Mouse (Mus musculus) CH12.LX (cell line): ENCODE results near the gene Pax5. TPM values are rescaled to one million over a fixed set of nuclear protein-coding genes. Genes with fewer than 3 reads are reported as not detected.

Experiments
- DNase-seq: peaks from one replicate; pipeline ENCODE4 v3.0.0-alpha.2; 2013; ENCODE audit errors: extremely low read depth
- H3K27ac ChIP-seq: 2 replicates; pipeline ENCODE4 v1.5.1; 2012; ENCODE audit warnings: low read depth, mild to moderate bottlenecking, control low read depth, moderate library complexity; ENCODE audit not compliant: insufficient read depth
- H3K27me3 ChIP-seq: replicated peaks from 2 replicates; pipeline ENCODE3; 2012; ENCODE audit warnings: inconsistent platforms
- H3K36me3 ChIP-seq, 2 experiments: replicated peaks in 1 of 2; 2 replicates each; pipeline versions ENCODE3 to v1.6.1; 2012; ENCODE audit warnings: inconsistent platforms in 1 of 2, low read length in 1 of 2, mild to moderate bottlenecking in 1 of 2, mixed read lengths in 1 of 2, moderate library complexity in 1 of 2; ENCODE audit not compliant: control insufficient read depth in 1 of 2, insufficient read depth in 1 of 2
- H3K4me1 ChIP-seq, 2 experiments: 2 replicates each; pipeline ENCODE4 v1.6.1; 2012; ENCODE audit warnings: inconsistent platforms in 1 of 2, moderate library complexity in 1 of 2; ENCODE audit not compliant: insufficient read depth in 2 of 2, control insufficient read depth in 1 of 2
- H3K4me2 ChIP-seq: 2 replicates; pipeline ENCODE4 v1.6.1; 2012; ENCODE audit warnings: low read depth, mild to moderate bottlenecking, control low read depth; ENCODE audit not compliant: poor library complexity, insufficient read depth, severe bottlenecking
- H3K4me3 ChIP-seq, 3 experiments: fragments of 150-350 bp in 1 of 3; sonication (generic) in 1 of 3; replicated peaks in 1 of 3; 2 replicates each; pipeline versions ENCODE3 to v1.5.1; 2011 to 2012; ENCODE audit warnings: low read depth in 2 of 3, low read length in 2 of 3, mild to moderate bottlenecking in 2 of 3, moderate library complexity in 2 of 3, control low read depth in 1 of 3, improper control_type of control experiment in 1 of 3, inconsistent platforms in 1 of 3, mixed read lengths in 1 of 3; ENCODE audit not compliant: poor library complexity in 1 of 3
- H3K79me2 ChIP-seq: replicated peaks from 2 replicates; pipeline ENCODE4 v1.6.1; 2012; ENCODE audit warnings: mild to moderate bottlenecking, moderate library complexity; ENCODE audit not compliant: control insufficient read depth, poor library complexity, insufficient read depth, severe bottlenecking; ENCODE audit errors: extremely low read depth
- H3K9ac ChIP-seq: 2 replicates; pipeline ENCODE4 v1.6.1; 2012; ENCODE audit warnings: low read depth, mild to moderate bottlenecking, control low read depth, moderate library complexity; ENCODE audit not compliant: insufficient read depth
- H3K9me3 ChIP-seq: replicated peaks from 2 replicates; pipeline ENCODE3; 2012; ENCODE audit warnings: low read length, inconsistent platforms, mixed read lengths
- BHLHE40 ChIP-seq: IDR thresholded peaks from 2 replicates; pipeline ENCODE4 v1.6.1; 2011; ENCODE audit warnings: mild to moderate bottlenecking, low read depth, low read length, improper control_type of control experiment
- CHD1 ChIP-seq: IDR thresholded peaks from 2 replicates; pipeline ENCODE4 v1.6.1; 2012; ENCODE audit warnings: low read depth, low read length, improper control_type of control experiment, inconsistent platforms
- CHD2 ChIP-seq: IDR thresholded peaks from 2 replicates; pipeline ENCODE4 v1.6.1; 2011; ENCODE audit warnings: low read length, improper control_type of control experiment
- CTCF ChIP-seq, 2 experiments: IDR thresholded peaks in 1 of 2; conservative IDR thresholded peaks in 1 of 2; 2 replicates each; pipeline ENCODE4 v1.5.1; 2011 to 2012; ENCODE audit warnings: low read depth in 2 of 2, low read length in 2 of 2, improper control_type of control experiment in 1 of 2, inconsistent platforms in 1 of 2, mild to moderate bottlenecking in 1 of 2, moderate library complexity in 1 of 2
- ELF1 ChIP-seq: IDR thresholded peaks from 2 replicates; pipeline ENCODE4 v1.6.1; 2014; ENCODE audit warnings: low read depth, mild to moderate bottlenecking, inconsistent platforms, low read length, improper control_type of control experiment
- EP300 ChIP-seq: IDR thresholded peaks from 2 replicates; pipeline ENCODE4 v1.6.1; 2011; ENCODE audit warnings: low read length, improper control_type of control experiment
- ETS1 ChIP-seq: conservative IDR thresholded peaks from 2 replicates; pipeline ENCODE4 v1.6.1; 2012; ENCODE audit warnings: low read depth, mild to moderate bottlenecking, inconsistent platforms, low read length, improper control_type of control experiment, moderate library complexity
- GABPA ChIP-seq: IDR thresholded peaks from 2 replicates; pipeline ENCODE4 v1.6.1; 2012; ENCODE audit warnings: low read depth, low read length, improper control_type of control experiment, inconsistent platforms; ENCODE audit not compliant: insufficient replicate concordance
- IRF4 ChIP-seq: IDR thresholded peaks from 2 replicates; pipeline ENCODE4 v1.6.1; 2014; ENCODE audit warnings: low read depth, mild to moderate bottlenecking, inconsistent platforms, low read length, improper control_type of control experiment
- JUN ChIP-seq: IDR thresholded peaks from 2 replicates; pipeline ENCODE4 v1.6.1; 2011; ENCODE audit warnings: low read depth, mild to moderate bottlenecking, low read length, improper control_type of control experiment, moderate library complexity; ENCODE audit not compliant: insufficient read depth
- JUND ChIP-seq: conservative IDR thresholded peaks from 2 replicates; pipeline ENCODE4 v1.6.1; 2011; ENCODE audit warnings: low read depth, low read length, improper control_type of control experiment
- KAT2A ChIP-seq: IDR thresholded peaks from 2 replicates; pipeline ENCODE4 v1.6.1; 2012; ENCODE audit warnings: low read length, improper control_type of control experiment, inconsistent platforms; ENCODE audit not compliant: insufficient replicate concordance
- MAX ChIP-seq: IDR thresholded peaks from 2 replicates; pipeline ENCODE4 v1.6.1; 2011; ENCODE audit warnings: low read length, improper control_type of control experiment
- MAZ ChIP-seq: IDR thresholded peaks from 2 replicates; pipeline ENCODE4 v1.6.1; 2012; ENCODE audit warnings: low read depth, mild to moderate bottlenecking, inconsistent platforms, low read length, improper control_type of control experiment, moderate library complexity
- MEF2A ChIP-seq: IDR thresholded peaks from 2 replicates; pipeline ENCODE4 v1.6.1; 2014; ENCODE audit warnings: low read depth, mild to moderate bottlenecking, inconsistent platforms, low read length, improper control_type of control experiment, borderline replicate concordance
- MYC ChIP-seq: IDR thresholded peaks from 2 replicates; pipeline ENCODE4 v1.6.1; 2011; ENCODE audit warnings: low read depth, mild to moderate bottlenecking, improper control_type of control experiment, low read length
- NELFE ChIP-seq: IDR thresholded peaks from 2 replicates; pipeline ENCODE4 v1.6.1; 2011; ENCODE audit warnings: low read depth, low read length, improper control_type of control experiment
- NRF1 ChIP-seq: IDR thresholded peaks from 2 replicates; pipeline ENCODE4 v1.6.1; 2014; ENCODE audit warnings: low read depth, mild to moderate bottlenecking, inconsistent platforms, low read length, improper control_type of control experiment, moderate library complexity
- POLR2A ChIP-seq: IDR thresholded peaks from 2 replicates; pipeline ENCODE4 v1.6.1; 2011; ENCODE audit warnings: low read depth, mild to moderate bottlenecking, improper control_type of control experiment, low read length
- RAD21 ChIP-seq: IDR thresholded peaks from 2 replicates; pipeline ENCODE4 v1.6.1; 2011; ENCODE audit warnings: low read depth, mild to moderate bottlenecking, low read length, improper control_type of control experiment, moderate library complexity
- RCOR1 ChIP-seq: conservative IDR thresholded peaks from 2 replicates; pipeline ENCODE4 v1.6.1; 2012; ENCODE audit warnings: low read depth, mild to moderate bottlenecking, inconsistent platforms, low read length, improper control_type of control experiment
- SIN3A ChIP-seq: IDR thresholded peaks from 2 replicates; pipeline ENCODE4 v1.6.1; 2012; ENCODE audit warnings: low read length, improper control_type of control experiment, inconsistent platforms
- SMC3 ChIP-seq: IDR thresholded peaks from 2 replicates; pipeline ENCODE4 v1.6.1; 2011; ENCODE audit warnings: low read depth, low read length, improper control_type of control experiment
- TBP ChIP-seq: conservative IDR thresholded peaks from 2 replicates; pipeline ENCODE4 v1.6.1; 2011; ENCODE audit warnings: low read depth, low read length, improper control_type of control experiment
- TCF12 ChIP-seq: IDR thresholded peaks from 2 replicates; pipeline ENCODE4 v1.6.1; 2014; ENCODE audit warnings: low read depth, mild to moderate bottlenecking, inconsistent platforms, low read length, improper control_type of control experiment
- ZC3H11A ChIP-seq: IDR thresholded peaks from 2 replicates; pipeline ENCODE4 v1.6.1; 2012; ENCODE audit warnings: low read depth, mild to moderate bottlenecking, inconsistent platforms, low read length, improper control_type of control experiment
- ZKSCAN1 ChIP-seq: IDR thresholded peaks from 2 replicates; pipeline ENCODE4 v1.6.1; 2012; ENCODE audit warnings: low read depth, inconsistent platforms, low read length, improper control_type of control experiment, borderline replicate concordance
- ZMIZ1 ChIP-seq: IDR thresholded peaks from 2 replicates; pipeline ENCODE4 v1.6.1; 2012; ENCODE audit warnings: low read depth, mild to moderate bottlenecking, inconsistent platforms, low read length, improper control_type of control experiment
- ZNF384 ChIP-seq: IDR thresholded peaks from 2 replicates; pipeline ENCODE4 v1.6.1; 2012; ENCODE audit warnings: low read depth, low read length, improper control_type of control experiment, inconsistent platforms
- dilution Hi-C: fragments of 300-500 bp; cut with MboI; formaldehyde crosslinking; loops from 2 replicates; pipeline ENCODE4 v1.14.3; 2020; ENCODE audit warnings: low sequenced_read_pairs; ENCODE audit not compliant: extremely low pct_unique_long_range_greater_than_20kb, extremely low pct_ligation_motif_present
- in situ Hi-C: fragments of 300-500 bp; cut with MboI; formaldehyde crosslinking; loops from 3 replicates; pipeline ENCODE4 v1.14.3; 2019; ENCODE audit warnings: low sequenced_read_pairs, low pct_ligation_motif_present, low pct_unique_long_range_greater_than_20kb, mixed read lengths
- polyA plus RNA-seq: library from polyadenylated mRNA; unstranded; fragments of >175 nt; gene quantifications from 2 replicates; pipeline ENCODE4 v1.2.1, GENCODE M21; 2012; ENCODE audit warnings: low read depth; ENCODE audit not compliant: insufficient read length
- total RNA-seq, 2 experiments: library from RNA; depleted of rRNA; stranded (reverse); fragments of 300-350 nt in 1 of 2; fragments of >200 nt in 1 of 2; gene quantifications; 2 replicates each; pipeline ENCODE4 v1.2.3; 2012 to 2014

The Pax5 gene
- total and polyA plus RNA-seq, 3 experiments: 13.5 to 57.4 (median 21.8) TPM

GRCm38 (mm10) chr4:44670380-44670779 is 39.9 kb downstream of the Pax5 start:
- dilution Hi-C loops (no loop called here), in situ Hi-C loops (loop anchor here (10.0 kb wide), 3 partner anchors 234 to 346 kb away; no protein-coding TSS in a partner anchor)
- TF ChIP-seq NRF1 (no peak), MYC (peak; percentile 55; the same call in 1 of the 2 replicates), IRF4 (0 out of 2 replicates have a peak, but pooled peaks have one; percentile 21), TBP (no peak), POLR2A (no peak), EP300 (no peak), CHD1 (no peak), KAT2A (no peak), ZNF384 (no peak), MAZ (no peak; the same call in 1 of the 2 replicates), MAX (peak; percentile 11; the same call in 1 of the 2 replicates), TCF12 (peak; percentile 54; the same call in 1 of the 2 replicates), JUN (no peak), SIN3A (no peak), ETS1 (peak; percentile 65)
- Histone ChIP-seq H3K36me3 (peaks cover 6 to 53% of the 10 kb centered on the region in 2 experiments), H3K79me2 (no peaks in the 10 kb centered on the region; the same call in 1 of the 2 replicates), H3K4me3 (no peak overlapping the region), H3K27me3 (no peaks in the 10 kb centered on the region), H3K27ac (peak overlapping the region; percentile 99), H3K4me1 (peaks cover 60 to 95% of the 10 kb centered on the region in 2 experiments), H3K9ac (peak overlapping the region; percentile 8; the same call in 1 of the 2 replicates), H3K9me3 (peaks cover 3% of the 10 kb centered on the region), H3K4me2 (peak overlapping the region; percentile 2; the same call in 1 of the 2 replicates)
- peak; percentile 69 for DNase-seq

GRCm38 (mm10) chr4:44669485-44670181 is 40.7 kb downstream of the Pax5 start:
- Histone ChIP-seq H3K9ac (peak overlapping the region; percentile 8; the same call in 1 of the 2 replicates), H3K27me3 (no peaks in the 10 kb centered on the region), H3K79me2 (no peaks in the 10 kb centered on the region; the same call in 1 of the 2 replicates), H3K4me1 (peaks cover 55 to 87% of the 10 kb centered on the region in 2 experiments), H3K36me3 (peaks cover 13 to 57% of the 10 kb centered on the region in 2 experiments), H3K9me3 (peaks cover 10% of the 10 kb centered on the region), H3K4me3 (no peak overlapping the region), H3K4me2 (peak overlapping the region; percentile 2; the same call in 1 of the 2 replicates), H3K27ac (peak overlapping the region; percentile 99)
- in situ Hi-C loops (loop anchor here (5.0 to 10.0 kb wide), 4 partner anchors 97 to 345 kb away; no protein-coding TSS in a partner anchor), dilution Hi-C loops (no loop called here)
- TF ChIP-seq JUND (peak; percentile 69), ETS1 (peak; percentile 66), TBP (0 out of 2 replicates have a peak, but pooled peaks have one; percentile 15), NRF1 (peak; percentile 79), RCOR1 (no peak), POLR2A (no peak; the same call in 1 of the 2 replicates), ZKSCAN1 (no peak), SIN3A (no peak), JUN (peak; percentile 63; the same call in 1 of the 2 replicates), IRF4 (peak; percentile 62), RAD21 (peak; percentile 91), SMC3 (peak; percentile 88), CTCF (conservative IDR thresholded peaks at IDR 0.05 in 1 of 2, IDR thresholded peaks at IDR 0.05 in 1 of 2; ENCODE audit: low read depth in 2 of 2, low read length in 2 of 2) (peak; percentile 78 to 82), ELF1 (no peak), NELFE (no peak; the same call in 1 of the 2 replicates), MEF2A (0 out of 2 replicates have a peak, but pooled peaks have one; percentile 3), GABPA (no peak), ZMIZ1 (no peak), CHD2 (no peak), BHLHE40 (peak; percentile 89), ZC3H11A (peak; percentile 17; the same call in 1 of the 2 replicates)
- peak; percentile 85 for DNase-seq
